Mouse (Mus musculus): ENCODE data around the gene Adra2b.

GRCm38 (mm10) chr2:127335078-127335541 lies 27.9 kb upstream of the Adra2b start:
- TF ChIP-seq POLR2A (IDR thresholded peaks at IDR 0.05; ENCODE audit: insufficient read depth, low read length) (no peak), CTCF (IDR thresholded peaks at IDR 0.05; ENCODE audit: low read depth, low read length) (no peak), EP300 (IDR thresholded peaks at IDR 0.05; ENCODE audit: insufficient read depth, low read depth, low read length) (no peak)

All from ES-Bruce4 (cell line).